Mouse (Mus musculus): ENCODE measurements around the gene Kdm2b.

The Kdm2b gene

GRCm38 (mm10) chr5:122873573-122873972 is 116.0 kb downstream of the Kdm2b start:
- peak; percentile 72; the same call in 1 of the 2 replicates for ATAC-seq (ENCODE audit: insufficient number of reproducible peaks, low FRiP score, low TSS enrichment)

GRCm38 (mm10) chr5:122872626-122873025 is 117.0 kb downstream of the Kdm2b start:
- ATAC-seq (ENCODE audit: insufficient number of reproducible peaks, low FRiP score, low TSS enrichment), result no peak

GRCm38 (mm10) chr5:122863053-122863452 is 126.6 kb downstream of the Kdm2b start:
- no peak for ATAC-seq (ENCODE audit: insufficient number of reproducible peaks, low FRiP score, low TSS enrichment)

- no peak for ATAC-seq (ENCODE audit: insufficient number of reproducible peaks, low FRiP score, low TSS enrichment)
Observed at GRCm38 (mm10) chr5:122855858-122856257, 133.8 kb downstream of the Kdm2b start.

- no peak for ATAC-seq (ENCODE audit: insufficient number of reproducible peaks, low FRiP score, low TSS enrichment)
Observed at GRCm38 (mm10) chr5:122852611-122853010, 137.0 kb downstream of the Kdm2b start.

GRCm38 (mm10) chr5:122850319-122851002 is 139.2 kb downstream of the Kdm2b start:
- ATAC-seq (ENCODE audit: insufficient number of reproducible peaks, low FRiP score, low TSS enrichment), result peak; percentile 27; the same call in 1 of the 2 replicates

- peak; percentile 99 for ATAC-seq (ENCODE audit: insufficient number of reproducible peaks, low FRiP score, low TSS enrichment)
Observed at GRCm38 (mm10) chr5:122849521-122850318, 139.9 kb downstream of the Kdm2b start, which contains the start of gene Rnf34. Rnf34 (plus strand) TSS chr5:122850048.

DNA sequence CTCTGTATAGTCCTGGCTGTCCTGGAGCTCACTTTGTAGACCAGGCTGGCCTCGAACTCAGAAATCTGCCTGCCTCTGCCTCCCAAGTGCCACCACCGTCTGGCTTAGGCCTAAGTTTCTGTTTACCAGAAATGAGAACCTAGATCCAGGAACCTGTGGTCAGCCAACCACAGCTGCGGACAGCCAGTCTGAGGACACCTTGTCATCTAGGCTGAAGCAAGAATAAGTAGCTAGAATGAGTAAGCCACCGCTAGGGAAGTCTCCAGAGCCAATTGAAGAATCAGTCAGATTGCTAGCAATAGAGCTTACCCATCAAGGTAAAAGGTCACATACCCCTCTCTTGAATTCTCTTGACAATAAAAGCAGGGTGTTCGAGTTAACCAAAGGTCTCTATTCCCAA is 145.8 kb downstream of the Kdm2b start:
- no peak for ATAC-seq (ENCODE audit: insufficient number of reproducible peaks, low FRiP score, low TSS enrichment)

- no peak for ATAC-seq (ENCODE audit: insufficient number of reproducible peaks, low FRiP score, low TSS enrichment)
Observed at GRCm38 (mm10) chr5:122841126-122841525, 148.5 kb downstream of the Kdm2b start.

DNA sequence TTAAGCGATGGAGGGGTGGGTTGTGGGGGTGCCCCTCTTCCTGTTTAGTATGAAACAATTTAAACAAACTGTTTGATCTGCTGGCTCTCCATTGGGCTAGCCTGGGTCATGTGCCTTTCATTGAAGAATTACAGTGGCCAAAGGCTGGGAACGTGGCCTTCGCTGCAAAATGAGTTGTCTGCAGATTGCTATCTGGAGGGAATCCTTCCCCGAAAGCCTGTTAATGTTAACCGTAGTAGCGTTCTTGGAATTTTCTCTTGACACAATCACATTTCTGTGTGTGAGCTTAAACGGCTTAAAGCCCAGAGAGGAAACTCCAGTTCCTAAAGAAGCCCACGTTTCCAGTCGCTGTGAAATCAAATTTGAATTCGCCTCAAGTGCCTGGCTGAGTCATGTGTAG is 156.6 kb downstream of the Kdm2b start:
- no peak for ATAC-seq (ENCODE audit: insufficient number of reproducible peaks, low FRiP score, low TSS enrichment)

DNA sequence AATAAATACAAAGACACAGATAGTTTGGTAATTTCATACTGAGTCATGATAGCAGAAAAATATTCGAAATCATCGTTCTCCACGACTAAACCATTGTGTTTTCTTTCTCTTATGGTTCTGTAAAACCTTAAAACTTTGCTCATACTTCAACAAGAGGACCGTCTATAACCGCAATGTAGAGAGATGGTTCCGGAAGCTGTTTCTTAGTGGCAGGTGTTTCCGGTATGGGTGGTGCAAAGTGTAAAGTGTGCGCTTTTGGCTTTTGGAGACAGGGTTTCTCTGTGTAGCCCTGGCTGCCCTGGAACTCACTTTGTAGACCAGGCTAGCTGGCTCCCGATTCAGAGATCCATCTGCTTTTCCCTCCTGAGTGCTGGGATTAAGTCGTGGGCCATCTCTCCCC is 157.1 kb downstream of the Kdm2b start:
- no peak for ATAC-seq (ENCODE audit: insufficient number of reproducible peaks, low FRiP score, low TSS enrichment)

GRCm38 (mm10) chr5:122825099-122825498 is 164.5 kb downstream of the Kdm2b start:
- no peak for ATAC-seq (ENCODE audit: insufficient number of reproducible peaks, low FRiP score, low TSS enrichment)

DNA sequence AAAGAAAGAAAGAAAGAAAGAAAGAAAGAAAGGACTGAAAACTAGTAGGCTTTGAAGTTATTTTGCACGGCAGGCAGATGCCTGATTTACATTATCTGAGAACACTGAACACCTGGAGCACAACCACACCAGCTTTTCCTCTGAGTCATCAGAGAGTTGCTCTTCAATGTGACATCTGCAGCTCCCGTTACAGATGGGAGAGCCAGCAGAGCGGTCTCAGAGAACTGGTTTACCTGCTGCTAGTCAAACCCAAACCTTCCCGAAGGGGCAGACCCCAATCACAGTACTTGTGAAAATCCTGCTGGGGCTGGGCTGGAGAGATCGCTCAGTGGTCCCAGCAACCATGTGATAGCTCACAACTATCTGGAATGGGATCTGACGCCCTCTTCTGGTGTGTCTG is 165.2 kb downstream of the Kdm2b start:
- no peak for ATAC-seq (ENCODE audit: insufficient number of reproducible peaks, low FRiP score, low TSS enrichment)

DNA sequence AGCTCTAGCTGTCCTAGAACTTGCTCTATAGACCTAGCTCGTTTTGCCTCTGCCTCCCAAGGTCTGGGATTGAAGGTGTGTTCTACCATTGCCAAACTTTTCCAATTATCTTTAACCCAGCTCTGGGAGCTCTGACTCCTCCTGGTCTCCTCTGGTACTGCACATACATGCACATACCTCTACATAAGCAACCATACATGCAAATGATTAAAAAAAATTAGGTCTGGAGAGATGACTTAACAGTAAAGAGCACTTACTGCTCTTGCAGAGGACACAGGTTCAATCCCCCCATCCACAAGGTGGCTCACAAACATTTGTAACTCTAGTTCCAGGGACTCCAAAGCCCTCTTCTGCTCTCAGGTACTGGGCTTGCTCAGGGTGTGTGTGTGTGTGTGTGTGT is 165.6 kb downstream of the Kdm2b start:
- no peak for ATAC-seq (ENCODE audit: insufficient number of reproducible peaks, low FRiP score, low TSS enrichment)

GRCm38 (mm10) chr5:122822441-122822840 is 167.2 kb downstream of the Kdm2b start:
- ATAC-seq (ENCODE audit: insufficient number of reproducible peaks, low FRiP score, low TSS enrichment), result no peak

GRCm38 (mm10) chr5:122821524-122821885 is 168.1 kb downstream of the Kdm2b start:
- ATAC-seq (ENCODE audit: insufficient number of reproducible peaks, low FRiP score, low TSS enrichment), result peak; percentile 10; the same call in 1 of the 2 replicates

GRCm38 (mm10) chr5:122820777-122821523 is 168.7 kb downstream of the Kdm2b start, which contains the start of gene Anapc5:
Anapc5 (minus strand) TSS chr5:122821339.
- peak; percentile 100 for ATAC-seq (ENCODE audit: insufficient number of reproducible peaks, low FRiP score, low TSS enrichment)

Measured in cerebellum, adult (tissue).